Mouse (Mus musculus) stomach, postnatal 0 days (tissue): ENCODE measurements around the gene Prr15l. TPM values are rescaled to one million over a fixed set of nuclear protein-coding genes. Genes with fewer than 3 reads are reported as not detected.

Experiments used
- ATAC-seq: fragments of 200-750 bp; cut with Nextera tagmentation; 2 replicates; pipeline ENCODE4 v1.8.0; 2017; ENCODE audit not compliant: low FRiP score, low TSS enrichment
- DNase-seq: peaks from one replicate; pipeline ENCODE4 v3.0.0-alpha.2; 2016; ENCODE audit warnings: low spot score
- H3K27ac ChIP-seq: fragments of 300-500 bp; sonication (generic); replicated peaks from 2 replicates; pipeline ENCODE4 v1.5.1; 2014; ENCODE audit warnings: mild to moderate bottlenecking, control low read depth
- H3K27me3 ChIP-seq: fragments of 300-500 bp; sonication (generic); 2 replicates; pipeline ENCODE4 v1.6.1; 2014; ENCODE audit warnings: low read length; ENCODE audit not compliant: control insufficient read depth, insufficient read depth
- H3K36me3 ChIP-seq: fragments of 300-500 bp; sonication (generic); 2 replicates; pipeline ENCODE4 v1.6.1; 2014; ENCODE audit warnings: low read length, mixed read lengths; ENCODE audit not compliant: control insufficient read depth, insufficient read depth
- H3K4me1 ChIP-seq: fragments of 300-500 bp; sonication (generic); replicated peaks from 2 replicates; pipeline ENCODE4 v1.6.1; 2014; ENCODE audit warnings: antibody characterized with exemption; ENCODE audit not compliant: control insufficient read depth, insufficient read depth
- H3K4me2 ChIP-seq: fragments of 300-500 bp; sonication (generic); replicated peaks from 2 replicates; pipeline ENCODE4 v1.6.1; 2014; ENCODE audit warnings: low read depth, mild to moderate bottlenecking, control low read depth, moderate library complexity
- H3K4me3 ChIP-seq: fragments of 300-500 bp; sonication (generic); 2 replicates; pipeline ENCODE4 v1.5.1; 2014; ENCODE audit warnings: low read depth, low read length, control low read depth
- H3K9ac ChIP-seq: fragments of 300-500 bp; sonication (generic); 2 replicates; pipeline ENCODE4 v1.6.1; 2014; ENCODE audit warnings: mild to moderate bottlenecking, low read length, control low read depth, mixed read lengths
- H3K9me3 ChIP-seq: fragments of 300-500 bp; sonication (generic); 2 replicates; pipeline ENCODE4 v1.6.1; 2016; ENCODE audit warnings: low read length; ENCODE audit not compliant: control insufficient read depth
- CTCF ChIP-seq: IDR thresholded peaks from 2 replicates; pipeline ENCODE4 v1.5.1; 2016; ENCODE audit warnings: antibody characterized with exemption, low read depth, mild to moderate bottlenecking, moderate library complexity
- EP300 ChIP-seq: optimal IDR thresholded peaks from 2 replicates; pipeline ENCODE3; 2016; ENCODE audit warnings: antibody characterized with exemption
- WGBS: fragments of 180-500 bp; shearing (Covaris S2); extraction: QIAGEN DNeasy Blood & Tissue Kit; methylation state at CpG from one replicate; pipeline ENCODE4 v1.1.7; 2014; 5-methylcytosine and 5-hydroxymethylcytosine counted together
- polyA plus RNA-seq: library from polyadenylated mRNA; unstranded; fragments of >200 nt; fragmentation: Nextera tagmentation; extraction: Ambion mirVana; gene quantifications from 2 replicates; pipeline ENCODE4 v1.2.1, GENCODE M21; 2015

Gene Prr15l
- polyA plus RNA-seq, 1 experiment from 2014 or later, result 112 TPM

DNA sequence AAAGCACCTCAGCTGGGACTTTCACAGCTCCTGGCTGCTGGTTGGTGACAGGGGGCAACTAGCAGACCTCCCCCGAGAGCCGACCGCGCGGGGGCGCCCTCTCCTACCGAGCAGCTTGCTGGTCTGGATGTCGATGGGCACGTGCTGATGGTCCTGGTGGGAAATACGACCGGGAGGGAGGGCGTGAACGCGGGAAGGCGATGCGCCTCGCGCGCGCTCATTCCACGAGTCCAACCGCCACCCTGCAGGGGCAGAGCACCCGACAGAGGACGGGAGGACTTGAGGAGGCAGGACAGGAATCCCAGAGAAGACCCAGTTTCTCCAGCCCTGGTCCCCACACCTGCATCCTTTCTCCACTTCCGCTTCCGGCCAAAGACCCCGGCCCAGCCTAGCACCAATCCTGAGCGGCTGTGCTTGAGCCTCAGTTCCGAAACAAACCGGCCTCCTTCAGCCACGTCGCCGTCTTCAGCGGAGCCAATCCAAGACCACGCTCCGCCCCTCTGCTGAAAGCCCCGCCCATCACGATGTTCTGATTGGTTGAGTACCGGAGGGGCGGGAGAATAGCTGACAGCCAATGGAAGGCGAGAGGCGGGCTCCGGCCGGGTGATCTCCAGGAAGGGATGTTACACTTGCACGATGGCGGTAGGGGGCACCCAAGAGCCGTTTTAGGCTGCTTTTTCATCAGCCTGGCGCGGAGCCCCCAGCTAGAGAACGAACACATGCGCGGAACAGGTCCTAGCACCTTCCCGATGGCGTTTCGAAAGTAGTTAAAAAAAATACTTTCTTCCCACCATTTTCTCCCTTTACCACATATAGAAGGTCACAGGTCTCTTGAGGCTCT lies 11.6 kb upstream of the Prr15l start, which contains the start of gene Cdk5rap3:
Gene Cdk5rap3, minus strand, starts transcription at position 453 of the 841 bp plus-strand sequence.
- WGBS, result under 1% methylated on average over 55 of the region's 55 CpGs
- 0 out of 2 replicates have a peak, but pooled peaks cover 3% of the 10 kb centered on the region for H3K36me3 ChIP-seq
- H3K27ac ChIP-seq, result peak within 1 kb of the TSS; percentile 86
- no peaks in the 10 kb centered on the region for H3K27me3 ChIP-seq
- peak within 1 kb of the TSS; percentile 69 for H3K4me3 ChIP-seq
- DNase-seq, result peak; percentile 99
- TF ChIP-seq EP300 (no peak), CTCF (peak; percentile 96)
- H3K4me1 ChIP-seq, result no peaks in the 10 kb centered on the region
- peak within 1 kb of the TSS; percentile 77 for H3K9ac ChIP-seq
- H3K4me2 ChIP-seq, result peak within 1 kb of the TSS; percentile 88
- ATAC-seq, result peak; percentile 95
- no peaks in the 10 kb centered on the region for H3K9me3 ChIP-seq

DNA sequence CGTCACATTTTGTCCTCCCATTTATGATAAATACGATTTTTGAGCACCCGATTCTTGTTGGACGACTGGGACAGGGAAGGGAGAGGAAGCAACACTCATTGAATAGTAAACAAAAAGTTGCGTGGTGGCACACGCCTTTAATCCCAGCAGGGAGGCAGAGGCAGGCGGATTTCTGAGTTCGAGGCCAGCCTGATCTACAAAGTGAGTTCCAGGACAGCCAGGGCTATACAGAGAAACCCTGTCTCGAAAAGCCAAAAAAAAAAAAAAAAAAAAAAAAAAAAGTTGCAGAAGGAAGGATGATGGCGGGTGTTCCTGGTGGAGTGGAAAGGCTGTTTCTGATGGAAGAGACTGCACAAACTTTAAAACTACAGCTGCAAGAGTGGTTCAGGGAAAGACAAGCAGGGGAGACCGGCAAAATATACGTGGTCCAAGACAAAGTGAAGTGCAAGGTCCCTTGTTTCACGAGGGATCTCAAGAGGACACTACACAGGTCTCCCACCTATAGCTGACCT lies 11.0 kb upstream of the Prr15l start:
- ATAC-seq (peak; percentile 9), DNase-seq (no peak)
- TF ChIP-seq EP300 (no peak), CTCF (no peak)
- H3K4me3 ChIP-seq, result peak overlapping the region; percentile 15; the same call in 1 of the 2 replicates
- 0 out of 2 replicates have a peak, but pooled peaks cover 2% of the 10 kb centered on the region for H3K36me3 ChIP-seq
- peak overlapping the region; percentile 46 for H3K4me2 ChIP-seq
- 26% methylated on average over 12 of the region's 13 CpGs for WGBS
- 0 out of 2 replicates have a peak overlapping the region, but pooled peaks have one; percentile 23 for H3K9ac ChIP-seq
- no peaks in the 10 kb centered on the region for H3K27me3 ChIP-seq
- no peak overlapping the region; the same call in 1 of the 2 replicates for H3K27ac ChIP-seq
- H3K4me1 ChIP-seq, result no peaks in the 10 kb centered on the region
- no peaks in the 10 kb centered on the region for H3K9me3 ChIP-seq

DNA sequence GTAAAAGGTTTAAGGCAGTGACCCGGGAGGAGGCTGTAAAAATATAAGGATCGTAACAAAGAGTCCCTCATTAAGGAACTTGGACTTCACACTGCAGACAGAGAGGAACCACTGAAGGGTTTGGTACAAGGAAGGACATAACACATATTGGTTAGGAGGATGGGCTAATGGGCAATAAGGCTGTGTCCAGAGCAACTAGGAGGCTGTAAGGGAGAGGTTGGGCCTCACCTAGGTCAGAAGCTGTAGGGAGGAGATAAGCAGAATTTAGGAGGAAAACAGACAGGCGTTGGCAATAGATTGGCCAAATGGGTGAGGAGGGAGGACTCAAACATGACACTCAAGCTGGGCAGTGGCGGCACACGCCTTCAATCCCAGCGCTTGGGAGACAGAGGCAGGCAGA lies 10.5 kb upstream of the Prr15l start:
- WGBS, result 85% methylated on average over 6 of the region's 6 CpGs
- DNase-seq (no peak), ATAC-seq (no peak)
- TF ChIP-seq CTCF (no peak), EP300 (no peak)
- no peak overlapping the region for H3K4me2 ChIP-seq
- no peak overlapping the region; the same call in 1 of the 2 replicates for H3K27ac ChIP-seq
- no peaks in the 10 kb centered on the region for H3K4me1 ChIP-seq
- H3K27me3 ChIP-seq, result no peaks in the 10 kb centered on the region
- no peak overlapping the region for H3K9ac ChIP-seq
- no peaks in the 10 kb centered on the region for H3K9me3 ChIP-seq
- no peak overlapping the region for H3K4me3 ChIP-seq
- no peaks in the 10 kb centered on the region for H3K36me3 ChIP-seq

DNA sequence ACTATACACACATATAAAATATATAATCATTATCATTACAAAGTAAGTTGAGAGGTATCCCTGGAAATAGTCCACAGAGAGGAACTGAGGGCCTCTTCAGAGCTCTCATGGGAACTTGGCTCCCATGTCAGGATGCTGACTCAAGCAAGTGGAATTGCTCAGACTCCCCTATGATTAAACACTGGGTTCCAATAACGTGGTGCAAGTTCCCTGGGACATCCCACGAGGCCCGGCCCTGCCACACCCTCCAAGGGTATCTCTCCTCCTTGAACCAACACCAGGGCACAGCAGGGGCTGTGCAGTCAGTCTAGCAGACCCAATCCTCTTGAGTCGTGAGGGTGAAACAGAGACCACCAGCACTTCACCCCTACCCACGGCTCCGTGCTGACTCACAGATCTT lies 8.9 kb upstream of the Prr15l start:
- no peak for DNase-seq
- H3K4me3 ChIP-seq, result no peak overlapping the region
- no peaks in the 10 kb centered on the region for H3K27me3 ChIP-seq
- peak overlapping the region; percentile 58; the same call in 1 of the 2 replicates for H3K27ac ChIP-seq
- ATAC-seq, result peak; percentile 13; the same call in 1 of the 2 replicates
- H3K4me1 ChIP-seq, result no peaks in the 10 kb centered on the region
- H3K9me3 ChIP-seq, result no peaks in the 10 kb centered on the region
- 34% methylated on average over 6 of the region's 6 CpGs for WGBS
- no peak overlapping the region for H3K4me2 ChIP-seq
- no peak for TF ChIP-seq CTCF
- no peak for TF ChIP-seq EP300
- no peak overlapping the region for H3K9ac ChIP-seq
- no peaks in the 10 kb centered on the region for H3K36me3 ChIP-seq

DNA sequence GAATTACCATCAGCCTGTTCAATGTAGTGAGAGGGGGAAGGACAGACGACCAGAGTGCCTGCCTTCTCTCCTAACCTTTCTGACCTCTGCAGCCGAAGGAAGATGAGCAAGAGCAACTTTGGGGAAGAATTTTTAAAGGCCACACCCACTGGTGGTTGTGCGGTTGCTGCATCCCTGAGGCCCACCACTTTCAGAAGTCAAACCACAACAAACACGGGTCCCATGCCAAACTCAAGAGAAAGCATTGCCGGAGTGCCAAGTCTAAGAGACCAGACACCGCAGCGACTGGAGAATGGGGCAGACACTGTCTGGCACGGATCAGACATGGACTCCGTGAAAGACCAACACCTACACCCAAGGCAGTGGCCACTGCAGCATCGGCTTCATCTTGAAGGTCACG lies 3.0 kb upstream of the Prr15l start:
- Histone ChIP-seq H3K9ac (no peak overlapping the region), H3K27ac (no peak overlapping the region; the same call in none of the 2 replicates), H3K27me3 (no peaks in the 10 kb centered on the region), H3K4me1 (no peaks in the 10 kb centered on the region), H3K36me3 (no peaks in the 10 kb centered on the region), H3K9me3 (no peaks in the 10 kb centered on the region), H3K4me3 (no peak overlapping the region), H3K4me2 (no peak overlapping the region)
- no peak for TF ChIP-seq EP300
- no peak for TF ChIP-seq CTCF
- DNase-seq (no peak), ATAC-seq (no peak)
- WGBS, result 70% methylated on average over 11 of the region's 11 CpGs
